Mouse (Mus musculus) G1E (cell line): ENCODE measurements around the gene Ccdc151. TPM values are rescaled to one million over a fixed set of nuclear protein-coding genes. Genes with fewer than 3 reads are reported as not detected.

Source experiments
- ATAC-seq: 2 replicates; pipeline ENCODE4 v1.8.0; 2016; ENCODE audit warnings: mild to moderate bottlenecking; ENCODE audit not compliant: insufficient number of reproducible peaks, poor library complexity, low FRiP score, severe bottlenecking; ENCODE audit errors: extremely low read depth
- DNase-seq: peaks from one replicate; pipeline ENCODE4 v3.0.0; 2012; ENCODE audit warnings: low spot score
- H3K27me3 ChIP-seq: 2 replicates; pipeline ENCODE4 v1.6.1; 2012; ENCODE audit warnings: mild to moderate bottlenecking, low read length, inconsistent platforms; ENCODE audit not compliant: insufficient read depth
- H3K36me3 ChIP-seq: replicated peaks from 2 replicates; pipeline ENCODE3; 2012; ENCODE audit warnings: mild to moderate bottlenecking, inconsistent platforms
- H3K4me1 ChIP-seq: 2 replicates; pipeline ENCODE4 v1.6.1; 2012; ENCODE audit warnings: low read depth, low read length, inconsistent platforms, mixed read lengths; ENCODE audit not compliant: insufficient read depth
- H3K4me3 ChIP-seq: 2 replicates; pipeline ENCODE4 v1.5.1; 2012; ENCODE audit warnings: low read depth, mild to moderate bottlenecking, inconsistent platforms, low read length, moderate library complexity, mixed read lengths
- H3K9me3 ChIP-seq: replicated peaks from 2 replicates; pipeline ENCODE4 v1.6.1; 2012; ENCODE audit warnings: inconsistent platforms
- CTCF ChIP-seq: IDR thresholded peaks from 2 replicates; pipeline ENCODE4 v1.5.1; 2012; ENCODE audit warnings: low read depth, low read length, inconsistent platforms, mixed read lengths
- GATA1 ChIP-seq: IDR thresholded peaks from 2 replicates; pipeline ENCODE4 v1.6.1; 2012; ENCODE audit warnings: borderline replicate concordance, low read length, inconsistent platforms, mixed read lengths
- GATA2 ChIP-seq: IDR thresholded peaks from 2 replicates; pipeline ENCODE4 v1.6.1; 2012; ENCODE audit warnings: low read depth, low read length, inconsistent platforms, borderline replicate concordance
- POLR2AphosphoS5 ChIP-seq: IDR thresholded peaks from 2 replicates; pipeline ENCODE4 v1.6.1; 2012; ENCODE audit warnings: low read depth, low read length, inconsistent platforms; ENCODE audit not compliant: insufficient replicate concordance
- TAL1 ChIP-seq: conservative IDR thresholded peaks from 2 replicates; pipeline ENCODE4 v1.6.1; 2012; ENCODE audit warnings: low read depth, low read length, inconsistent platforms, mixed read lengths
- polyA plus RNA-seq: library from polyadenylated mRNA; stranded (reverse); fragments of >175 nt; gene quantifications from 2 replicates; pipeline ENCODE4 v1.2.3, GENCODE M21; 2012
- total RNA-seq, 2 experiments: library from RNA; stranded (forward) in 1 of 2; stranded (reverse) in 1 of 2; fragments of 200-1000 nt in 1 of 2; fragments of >200 nt in 1 of 2; fragmentation: Nextera tagmentation in 1 of 2; gene quantifications; 2 replicates each; pipeline ENCODE4 v1.2.3; 2014 to 2017

Gene Ccdc151
- total and polyA plus RNA-seq, 3 experiments, result 0.08 to 0.22 TPM; not detected in 1

- DNase-seq (peak; percentile 54), ATAC-seq (peak; percentile 16; the same call in 1 of the 2 replicates)
- peaks cover 47% of the 10 kb centered on the region for H3K36me3 ChIP-seq
- peak overlapping the region; percentile 79 for H3K4me3 ChIP-seq
- H3K4me1 ChIP-seq, result peaks cover 44% of the 10 kb centered on the region
- peaks cover 12% of the 10 kb centered on the region for H3K27me3 ChIP-seq
- no peak for TF ChIP-seq GATA1
- no peak for TF ChIP-seq GATA2
- no peak for TF ChIP-seq POLR2AphosphoS5
- no peak for TF ChIP-seq CTCF
- TF ChIP-seq TAL1, result no peak
- no peaks in the 10 kb centered on the region for H3K9me3 ChIP-seq
Measured at GRCm38 (mm10) chr9:22003163-22003554, 725 bp upstream of the Ccdc151 start.

- peaks cover 32% of the 10 kb centered on the region for H3K36me3 ChIP-seq
- H3K9me3 ChIP-seq, result no peaks in the 10 kb centered on the region
- no peak for ATAC-seq
- TF ChIP-seq GATA2 (no peak), GATA1 (no peak), TAL1 (no peak), CTCF (no peak), POLR2AphosphoS5 (no peak)
- DNase-seq, result no peak
- peaks cover 18% of the 10 kb centered on the region for H3K27me3 ChIP-seq
- H3K4me1 ChIP-seq, result peaks cover 40% of the 10 kb centered on the region
- no peak overlapping the region for H3K4me3 ChIP-seq
Measured at GRCm38 (mm10) chr9:22001633-22002032, 801 bp downstream of the Ccdc151 start.

- peaks cover 28% of the 10 kb centered on the region for H3K4me1 ChIP-seq
- H3K4me3 ChIP-seq, result no peak overlapping the region
- no peaks in the 10 kb centered on the region for H3K9me3 ChIP-seq
- TF ChIP-seq GATA1, result no peak
- no peak for TF ChIP-seq CTCF
- no peak for TF ChIP-seq GATA2
- TF ChIP-seq TAL1, result no peak
- TF ChIP-seq POLR2AphosphoS5, result no peak
- H3K36me3 ChIP-seq, result peaks cover 18% of the 10 kb centered on the region
- DNase-seq (no peak), ATAC-seq (no peak)
- peaks cover 20% of the 10 kb centered on the region for H3K27me3 ChIP-seq
Measured at GRCm38 (mm10) chr9:22000296-22000695, 2.1 kb downstream of the Ccdc151 start.

GRCm38 (mm10) chr9:21996178-21996867, 6.1 kb downstream of the Ccdc151 start:
- Histone ChIP-seq H3K4me3 (no peak overlapping the region), H3K4me1 (peaks cover 2% of the 10 kb centered on the region; the same call in 1 of the 2 replicates), H3K36me3 (no peaks in the 10 kb centered on the region), H3K9me3 (no peaks in the 10 kb centered on the region), H3K27me3 (peaks cover 51% of the 10 kb centered on the region)
- no peak for ATAC-seq
- DNase-seq, result no peak
- TF ChIP-seq POLR2AphosphoS5, result no peak
- no peak for TF ChIP-seq GATA2
- TF ChIP-seq GATA1, result no peak
- no peak for TF ChIP-seq TAL1
- TF ChIP-seq CTCF, result no peak

- DNase-seq (no peak), ATAC-seq (no peak)
- TF ChIP-seq GATA2 (no peak), GATA1 (no peak), CTCF (no peak), TAL1 (no peak), POLR2AphosphoS5 (no peak)
- Histone ChIP-seq H3K27me3 (peaks cover 74% of the 10 kb centered on the region), H3K9me3 (no peaks in the 10 kb centered on the region), H3K36me3 (no peaks in the 10 kb centered on the region), H3K4me1 (peaks cover 2% of the 10 kb centered on the region; the same call in 1 of the 2 replicates), H3K4me3 (no peak overlapping the region)
Measured at GRCm38 (mm10) chr9:21992227-21992626, 10.2 kb downstream of the Ccdc151 start.

GRCm38 (mm10) chr9:21989230-21990110, 13.0 kb downstream of the Ccdc151 start, which contains the start of gene Rgl3:
Gene Rgl3 (minus strand): TSS chr9:21989446.
- no peak within 1 kb of the TSS for H3K4me3 ChIP-seq

More at GRCm38 (mm10) chr9:21989230-21990110, 13.0 kb downstream of the Ccdc151 start, which contains the start of gene Rgl3:
- TF ChIP-seq CTCF (no peak), TAL1 (no peak), GATA2 (no peak), GATA1 (no peak), POLR2AphosphoS5 (no peak)
- no peaks in the 10 kb centered on the region; the same call in 1 of the 2 replicates for H3K4me1 ChIP-seq
- no peaks in the 10 kb centered on the region for H3K9me3 ChIP-seq
- ATAC-seq (no peak), DNase-seq (no peak)
- H3K27me3 ChIP-seq, result peaks cover 76% of the 10 kb centered on the region
- H3K36me3 ChIP-seq, result no peaks in the 10 kb centered on the region
